Mouse (Mus musculus): ENCODE data around the gene Oaz2.
"Not testable (repeated sequence)": the region's sequence is repeated elsewhere in the genome, so short reads cannot be mapped to it uniquely, and the experiment has no call there.

The Oaz2 gene

DNA sequence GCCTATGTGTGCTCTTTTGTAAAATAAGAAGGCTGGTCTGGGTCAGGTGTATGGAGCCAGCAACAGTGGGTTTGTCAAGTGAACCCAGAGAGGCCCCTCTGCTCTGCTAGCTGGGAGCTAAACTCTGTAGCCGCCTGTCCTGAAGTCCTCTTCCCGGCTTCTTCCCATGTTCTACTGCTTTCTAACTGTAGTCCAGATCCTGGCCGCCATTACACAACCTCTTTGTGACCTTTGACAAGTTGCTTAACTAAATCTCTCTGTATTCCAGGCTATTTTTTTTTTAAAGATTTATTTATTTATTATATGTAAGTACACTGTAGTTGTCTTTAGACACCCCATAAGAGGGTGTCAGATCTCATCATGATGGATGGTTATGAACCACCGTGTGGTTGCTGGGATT, 14.1 kb upstream of the Oaz2 start:
- DNase-seq: no peak

- no peak for DNase-seq
Measured at GRCm38 (mm10) chr9:65654700-65655237, 13.0 kb upstream of the Oaz2 start.

DNA sequence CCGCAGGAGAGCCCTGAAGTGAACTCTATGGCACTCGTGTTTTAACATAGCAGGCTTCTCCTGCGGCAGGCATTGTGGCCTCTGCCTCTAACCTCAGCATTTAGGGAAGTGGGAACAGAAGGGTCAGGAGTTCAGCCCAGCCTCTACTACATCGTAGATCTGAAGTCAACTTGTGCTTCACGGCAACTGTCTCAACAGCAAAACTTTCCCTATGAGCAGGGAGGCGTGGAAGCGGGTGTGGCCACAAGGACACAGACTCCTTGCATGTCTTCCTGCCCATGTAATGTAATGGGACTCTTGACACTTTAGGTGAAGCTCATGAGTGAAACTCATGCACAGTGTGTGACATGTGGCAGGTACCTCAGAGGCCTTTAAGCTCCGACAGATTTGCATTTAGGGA, 12.3 kb upstream of the Oaz2 start:
- no peak for DNase-seq

DNA sequence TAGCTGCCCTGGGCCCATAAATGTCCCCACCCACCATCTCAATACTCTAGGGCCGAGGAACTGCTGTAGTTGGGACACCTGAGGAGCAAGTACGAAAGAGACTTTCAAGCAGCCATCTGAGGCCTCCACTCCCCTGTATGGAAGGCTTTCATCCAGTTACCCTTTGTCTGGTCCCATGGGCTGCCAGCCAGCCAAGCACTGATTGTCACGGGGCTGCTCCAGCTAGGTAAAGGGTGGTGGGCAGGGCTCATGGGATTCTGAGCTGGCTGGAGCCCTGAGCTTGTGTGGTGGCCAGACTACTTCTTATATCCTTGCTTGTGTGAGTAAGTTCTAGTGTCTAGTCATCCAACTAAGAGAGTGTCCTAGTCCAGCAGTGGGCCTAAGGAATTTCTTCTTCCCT, 10.6 kb upstream of the Oaz2 start:
- no peak for DNase-seq

- DNase-seq: no peak
Measured at GRCm38 (mm10) chr9:65661029-65661428, 6.8 kb upstream of the Oaz2 start.

DNA sequence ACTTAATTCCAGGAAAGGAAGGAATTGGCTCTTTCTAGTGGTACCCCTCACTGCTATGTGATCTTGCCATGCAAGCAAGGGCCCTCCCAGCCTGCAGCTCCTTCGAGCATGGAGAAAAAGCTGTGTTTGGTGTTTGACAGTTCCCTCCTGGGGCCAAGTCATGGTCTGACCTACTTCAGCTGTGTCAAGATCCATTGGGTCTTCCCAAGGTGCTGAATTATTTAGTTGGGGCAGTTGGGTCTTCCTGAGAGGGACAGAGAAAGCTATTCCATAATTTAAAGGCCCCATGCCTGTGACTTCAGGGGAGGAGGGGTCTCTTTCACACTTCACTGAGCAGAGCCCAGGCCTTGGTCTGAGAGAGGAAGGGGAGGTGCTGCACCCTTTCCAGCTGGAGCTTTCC, 6.3 kb upstream of the Oaz2 start:
- DNase-seq: no peak

GRCm38 (mm10) chr9:65664163-65664562, 3.6 kb upstream of the Oaz2 start:
- no peak for DNase-seq

DNA sequence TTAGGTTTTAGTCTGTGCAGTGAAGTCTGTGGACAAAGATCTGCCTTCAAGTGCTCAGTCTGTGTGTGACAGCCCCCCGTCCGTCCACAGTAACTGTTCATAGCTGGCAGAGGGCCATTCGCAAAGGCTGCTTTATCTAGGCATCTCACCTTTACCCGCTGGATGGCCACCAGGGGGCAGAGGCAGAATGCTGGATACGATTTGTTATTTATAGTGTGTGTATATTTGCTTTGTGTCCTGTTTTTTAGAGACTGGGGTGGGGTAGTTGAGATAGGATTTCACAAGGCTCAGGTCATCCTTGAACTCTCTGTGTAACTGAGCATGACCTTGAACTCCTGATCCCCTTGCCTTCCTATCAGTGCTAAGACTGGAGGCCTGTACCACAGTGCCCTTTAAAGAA, 1.8 kb upstream of the Oaz2 start:
- DNase-seq: peak; percentile 54

- DNase-seq: no peak
Measured at GRCm38 (mm10) chr9:65671431-65671931, 3.7 kb downstream of the Oaz2 start.

DNA sequence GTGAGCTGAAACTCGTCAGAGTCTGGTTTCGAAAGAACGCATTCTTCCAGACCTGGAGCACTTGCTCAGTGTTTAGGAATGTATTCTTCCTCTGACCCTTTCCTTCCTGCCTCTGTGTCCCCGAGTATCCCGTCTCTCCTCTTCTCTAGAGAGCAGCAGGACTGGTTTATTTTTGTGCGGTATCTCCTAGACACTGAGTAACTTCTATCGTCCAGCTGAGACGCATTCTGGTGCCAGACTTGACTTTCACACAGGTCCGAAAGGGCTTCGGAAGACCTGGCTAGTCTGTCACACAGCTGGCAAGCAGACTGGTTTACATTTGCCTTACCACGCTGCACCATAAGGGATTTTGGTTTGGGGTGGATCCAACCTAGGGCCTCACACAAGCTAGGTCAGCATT, 5.2 kb downstream of the Oaz2 start:
- no peak for DNase-seq

DNA sequence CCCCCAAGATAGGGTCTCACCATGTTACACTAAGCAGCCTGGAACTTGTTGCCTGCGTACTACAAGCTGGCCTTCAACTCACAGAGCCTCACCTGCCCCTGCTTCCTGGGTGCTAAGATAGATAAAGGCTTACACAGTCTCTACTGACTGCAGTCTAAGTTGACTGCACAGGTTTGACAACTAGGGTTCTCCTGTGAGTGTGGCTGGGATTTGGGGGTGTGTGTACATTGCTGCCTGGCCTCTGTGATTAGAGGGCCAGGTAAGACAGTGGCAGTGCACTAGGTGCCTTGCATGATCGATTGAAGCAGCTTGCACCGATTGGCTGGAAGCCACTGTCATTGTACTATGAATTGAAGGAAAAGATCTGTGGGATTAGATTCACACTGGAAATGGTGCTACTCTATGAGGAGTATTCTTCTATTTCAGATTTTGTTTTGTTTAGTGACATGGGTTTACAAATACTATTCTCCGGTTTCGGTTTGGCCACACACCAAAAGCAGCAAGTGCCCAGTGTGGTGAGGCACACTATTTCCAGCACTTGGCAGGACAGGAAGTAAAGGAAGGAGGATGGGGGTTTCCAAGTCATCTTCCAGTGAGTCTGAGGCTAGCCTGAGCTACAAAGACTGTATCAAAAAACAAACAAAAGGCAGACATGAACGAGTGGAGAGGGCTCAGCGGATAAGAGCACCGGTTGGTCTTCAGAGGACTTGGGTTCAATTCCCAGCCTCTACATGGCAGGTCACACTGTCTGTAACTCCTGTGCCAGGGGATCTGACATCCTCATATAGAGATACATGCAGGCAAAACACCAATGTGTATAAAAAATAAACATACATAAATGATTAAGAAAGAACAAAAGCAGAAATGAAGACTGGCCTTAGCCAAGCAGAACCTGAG, 7.9 kb downstream of the Oaz2 start:
- peak; percentile 49 for DNase-seq

DNA sequence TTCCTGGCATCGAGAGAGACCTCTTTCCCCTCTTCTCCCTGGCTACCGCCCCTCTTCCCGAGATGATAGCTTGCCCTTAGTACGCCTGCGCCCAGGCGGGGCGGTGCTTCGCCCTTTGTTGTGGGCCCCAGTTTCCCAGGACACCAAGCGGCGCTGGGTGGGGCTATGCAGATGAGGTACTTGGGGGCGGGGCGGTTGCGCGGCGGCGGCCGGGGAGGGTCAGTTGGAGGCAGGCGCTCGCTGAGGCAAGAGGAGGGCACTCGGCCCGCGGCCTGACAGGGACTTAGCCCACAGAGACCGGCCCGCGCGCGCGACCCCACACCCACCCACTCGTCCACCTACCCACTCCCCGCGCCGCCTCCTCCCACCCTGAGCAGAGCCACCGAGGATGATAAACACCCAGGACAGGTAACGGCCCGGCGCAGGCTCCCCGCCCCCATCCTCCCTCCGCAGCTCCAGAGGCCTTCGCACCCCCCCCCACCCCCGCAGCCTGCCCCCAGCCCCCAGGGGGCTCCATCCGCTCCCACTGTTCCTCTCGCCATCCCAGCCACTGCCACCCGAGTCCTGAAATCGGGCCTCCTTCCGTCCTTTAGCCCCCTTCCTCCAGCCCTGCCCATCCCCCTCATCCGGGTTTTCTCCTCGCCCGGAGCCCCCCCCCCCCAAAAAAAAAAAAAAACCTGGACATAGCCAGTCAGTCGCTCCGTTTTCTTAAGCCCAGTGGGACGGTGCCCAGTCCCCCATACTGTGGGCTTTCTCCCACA, 8.7 kb downstream of the Oaz2 start:
- DNase-seq: peak; percentile 96

DNA sequence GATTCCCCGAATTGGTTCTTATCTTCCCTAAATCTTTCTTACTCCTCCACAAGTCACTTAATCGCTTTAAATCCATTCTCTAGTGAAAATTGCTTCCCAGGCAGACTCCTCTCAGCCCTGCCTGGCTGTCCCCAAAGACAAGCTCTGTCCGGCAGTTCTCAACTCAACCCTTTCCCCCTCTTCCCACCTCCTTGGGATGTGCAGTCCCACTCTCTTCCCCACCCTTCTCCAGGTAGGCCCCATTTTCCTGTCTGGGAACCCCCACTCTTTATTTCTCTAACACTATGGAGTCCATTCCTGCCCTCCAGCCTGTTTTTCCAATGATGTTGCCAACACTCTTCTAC, 9.3 kb downstream of the Oaz2 start:
- DNase-seq: no peak

DNA sequence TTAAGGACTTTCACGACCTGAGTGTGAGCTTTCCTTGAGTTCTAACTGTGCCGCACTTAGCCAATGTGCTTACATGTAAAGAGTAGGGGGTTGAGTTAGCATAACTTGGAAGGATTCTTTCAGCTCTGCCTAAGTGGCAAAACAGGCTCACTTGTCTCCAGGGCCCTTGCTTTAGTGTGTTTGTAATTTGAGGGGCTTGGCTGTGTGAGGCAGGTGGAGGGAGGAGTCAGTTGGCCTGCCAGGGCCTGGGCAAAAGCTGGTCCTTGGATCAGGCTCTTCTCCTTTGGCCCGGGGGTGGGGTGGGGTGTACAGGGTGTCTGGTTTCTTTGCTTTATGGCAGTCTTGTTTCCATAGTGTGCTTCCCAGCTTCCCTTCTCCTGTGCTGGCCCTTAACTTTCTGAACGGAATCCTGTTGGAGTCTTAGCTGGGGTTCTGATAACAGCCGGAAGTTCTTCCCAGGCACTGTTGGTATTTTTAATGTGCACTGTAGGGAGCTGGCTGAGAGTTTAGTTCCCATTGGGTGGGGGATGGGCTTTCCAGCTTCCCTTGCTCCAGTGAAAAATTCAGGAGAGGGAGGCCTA, 11.5 kb downstream of the Oaz2 start:
- peak; percentile 42 for DNase-seq

- no peak for DNase-seq
Measured at GRCm38 (mm10) chr9:65680938-65681633, 13.3 kb downstream of the Oaz2 start.

- DNase-seq: no peak
Measured at GRCm38 (mm10) chr9:65681634-65681940, 13.8 kb downstream of the Oaz2 start.

GRCm38 (mm10) chr9:65682183-65682582, 14.4 kb downstream of the Oaz2 start:
- DNase-seq: no peak

GRCm38 (mm10) chr9:65682994-65683393, 15.2 kb downstream of the Oaz2 start:
- no peak for DNase-seq

GRCm38 (mm10) chr9:65684704-65685103, 16.9 kb downstream of the Oaz2 start:
- DNase-seq: no peak

GRCm38 (mm10) chr9:65689869-65690268, 22.1 kb downstream of the Oaz2 start:
- not testable (repeated sequence) for DNase-seq

DNA sequence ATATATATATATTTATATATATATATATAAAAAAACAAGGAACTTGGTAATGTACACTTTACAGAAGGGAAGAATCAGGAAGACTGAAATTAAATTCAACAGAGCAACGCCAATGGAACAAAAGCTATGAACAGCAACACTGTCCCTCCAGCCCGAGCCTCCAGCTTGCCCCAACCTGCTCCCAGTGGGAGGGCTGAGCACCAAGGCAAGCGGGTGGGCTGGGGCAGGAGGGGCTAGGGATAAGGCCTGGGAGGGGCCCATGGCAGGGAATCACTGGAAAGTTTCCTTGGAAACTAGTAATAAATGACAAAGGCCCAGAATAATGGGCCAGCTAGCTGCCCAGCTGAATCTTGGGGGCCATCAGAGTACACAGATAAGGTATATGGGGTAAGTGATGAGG, 24.7 kb downstream of the Oaz2 start:
- no peak for DNase-seq

GRCm38 (mm10) chr9:65692959-65693603, 25.3 kb downstream of the Oaz2 start:
- DNase-seq: no peak

All from cerebellum, adult 11-12 months (tissue).